Mouse (Mus musculus): ENCODE measurements around the gene Nlrp2.

Nlrp2 gene

GRCm38 (mm10) chr7:5350935-5351334, at the start of gene Nlrp2:
Nlrp2 (minus strand) TSS chr7:5351035.
- DNase-seq, result no peak

- DNase-seq, result no peak
These were observed 15.9 kb upstream of the Nlrp2 start for GRCm38 (mm10) chr7:5366724-5367123.

- DNase-seq, result no peak
These were observed 12.8 kb upstream of the Nlrp2 start for GRCm38 (mm10) chr7:5363599-5363998.

- DNase-seq, result no peak
These were observed 598 bp downstream of the Nlrp2 start, which contains the start of gene Gm5065 for GRCm38 (mm10) chr7:5350237-5350636. Gm5065 (plus strand) TSS chr7:5350537.

- DNase-seq, result no peak
These were observed 23.3 kb downstream of the Nlrp2 start for GRCm38 (mm10) chr7:5327511-5327910.

- DNase-seq, result no peak
These were observed 62.6 kb downstream of the Nlrp2 start for GRCm38 (mm10) chr7:5288281-5288680.

- no peak for DNase-seq
These were observed 87.8 kb downstream of the Nlrp2 start for GRCm38 (mm10) chr7:5263051-5263450.
